Mouse (Mus musculus): Measurements from ENCODE around the gene Fat4.

GRCm38 (mm10) chr3:38892791-38893224, 6.1 kb downstream of the Fat4 start:
- TF ChIP-seq GATA1 (IDR thresholded peaks at IDR 0.05; ENCODE audit: borderline replicate concordance, low read length) (no peak), FLI1 (IDR thresholded peaks at IDR 0.05; ENCODE audit: low read length) (no peak)
